Mouse (Mus musculus): Measurements from ENCODE around the gene Capn12. TPM values are rescaled to one million over a fixed set of nuclear protein-coding genes. Genes with fewer than 3 reads are reported as not detected.

Capn12 gene
- polyA plus RNA-seq, 2 experiments, result 0.01 to 0.19 TPM

- TF ChIP-seq CTCF (IDR thresholded peaks at IDR 0.05; ENCODE audit: low read depth) (no peak), EP300 (IDR thresholded peaks at IDR 0.05; ENCODE audit: low read depth) (no peak)
- 17% methylated on average over 3 of the region's 3 CpGs for WGBS (ENCODE audit: insufficient replicate concordance)
- Histone ChIP-seq H3K9me3 (ENCODE audit: control insufficient read depth, low read length) (no peaks in the 10 kb centered on the region), H3K36me3 (replicated peaks; ENCODE audit: control insufficient read depth, insufficient read depth, low read depth) (peaks cover 20% of the 10 kb centered on the region), H3K9ac (replicated peaks) (no peak overlapping the region), H3K27ac (no peak overlapping the region; the same call in 1 of the 2 replicates), H3K4me1 (replicated peaks; ENCODE audit: control insufficient read depth in 2 of 2, insufficient read depth in 2 of 2, low read length in 1 of 2) (peaks cover 16 to 78% of the 10 kb centered on the region in 2 experiments), H3K4me2 (ENCODE audit: low read depth) (no peak overlapping the region), H3K4me3 (ENCODE audit: insufficient read depth in 1 of 2, low read depth in 2 of 2, low read length in 2 of 2) (no peak overlapping the region), H3K27me3 (ENCODE audit: control insufficient read depth, insufficient read depth, low read length) (no peaks in the 10 kb centered on the region)
- ATAC-seq (ENCODE audit: insufficient read depth) (peak; percentile 36; the same call in 1 of the 2 replicates), DNase-seq (ENCODE audit: low read depth in 3 of 3, low spot score in 3 of 3) (no peak)
Observed at GRCm38 (mm10) chr7:28921178-28921577, 40.0 kb downstream of the Capn12 start.

DNA sequence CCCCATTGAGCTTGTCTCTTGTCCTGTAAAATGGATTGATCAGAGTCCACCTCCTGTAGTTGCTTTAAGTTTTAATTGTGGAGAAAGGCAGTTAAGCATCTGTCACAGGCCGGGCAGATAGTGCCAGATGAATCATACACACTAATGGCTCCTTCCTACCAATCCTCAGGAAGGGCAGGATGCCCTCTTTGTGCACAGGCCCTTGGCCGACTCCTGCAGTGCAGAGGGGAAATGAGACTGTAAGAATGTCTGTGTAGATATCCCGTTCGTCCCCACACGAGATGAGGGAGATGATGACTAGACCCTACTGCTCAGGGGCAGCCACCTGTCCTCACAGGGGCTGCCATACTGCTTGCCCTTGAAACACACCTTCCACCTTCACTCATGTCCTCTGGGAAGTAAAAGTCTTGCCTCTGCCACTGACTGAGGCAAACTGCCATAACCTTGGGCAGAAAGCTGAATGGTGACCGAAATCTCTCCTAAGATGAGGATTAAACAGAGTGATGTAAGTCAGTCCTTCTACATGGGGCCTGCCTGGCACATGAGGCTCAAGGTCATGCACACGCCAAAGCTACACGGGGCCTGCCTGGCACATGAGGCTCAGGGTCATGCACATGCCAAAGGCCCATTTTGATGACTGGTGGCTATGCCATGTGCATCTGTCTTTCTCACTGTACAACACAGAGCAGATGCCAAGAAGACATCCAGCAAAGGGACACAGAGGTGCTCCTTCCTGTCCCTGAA is 40.7 kb downstream of the Capn12 start:
- H3K4me3 ChIP-seq (ENCODE audit: insufficient read depth in 1 of 2, low read depth in 2 of 2, low read length in 2 of 2), result no peak overlapping the region
- H3K9me3 ChIP-seq (ENCODE audit: control insufficient read depth, low read length), result no peaks in the 10 kb centered on the region
- no peak overlapping the region for H3K4me2 ChIP-seq (ENCODE audit: low read depth)
- H3K36me3 ChIP-seq (replicated peaks; ENCODE audit: control insufficient read depth, insufficient read depth, low read depth), result peaks cover 14% of the 10 kb centered on the region
- DNase-seq (ENCODE audit: low read depth in 3 of 3, low spot score in 3 of 3) (no peak), ATAC-seq (ENCODE audit: insufficient read depth) (no peak)
- 71% methylated on average over 8 of the region's 8 CpGs for WGBS (ENCODE audit: insufficient replicate concordance)
- peaks cover 16 to 80% of the 10 kb centered on the region in 2 experiments for H3K4me1 ChIP-seq (replicated peaks; ENCODE audit: control insufficient read depth in 2 of 2, insufficient read depth in 2 of 2, low read length in 1 of 2)
- H3K27me3 ChIP-seq (ENCODE audit: control insufficient read depth, insufficient read depth, low read length), result no peaks in the 10 kb centered on the region
- H3K27ac ChIP-seq, result no peak overlapping the region
- TF ChIP-seq CTCF (IDR thresholded peaks at IDR 0.05; ENCODE audit: low read depth), result no peak
- H3K9ac ChIP-seq (replicated peaks), result no peak overlapping the region

DNA sequence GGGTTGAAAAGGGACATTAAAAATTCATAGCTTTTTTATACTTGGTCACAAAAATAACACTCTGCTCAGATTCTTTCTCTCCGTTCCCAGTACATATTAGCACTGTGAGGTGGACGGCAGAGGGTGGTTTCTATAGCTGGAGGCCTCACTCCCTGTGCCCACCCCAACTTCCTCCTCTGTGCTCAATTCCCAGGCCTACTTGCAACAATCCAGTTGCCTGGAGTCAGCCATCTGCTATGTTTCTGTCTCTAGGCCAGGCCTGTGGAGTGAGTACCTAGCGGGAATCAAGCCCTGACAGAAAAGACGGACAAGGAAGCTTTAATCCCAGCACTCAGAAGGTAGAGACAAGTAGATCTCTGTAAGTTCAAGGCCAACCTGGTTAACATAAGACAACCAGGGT is 41.4 kb downstream of the Capn12 start:
- 76% methylated on average over 4 of the region's 4 CpGs for WGBS (ENCODE audit: insufficient replicate concordance)
- ATAC-seq (ENCODE audit: insufficient read depth), result no peak
- peaks cover 14% of the 10 kb centered on the region for H3K36me3 ChIP-seq (replicated peaks; ENCODE audit: control insufficient read depth, insufficient read depth, low read depth)
- no peak overlapping the region for H3K4me2 ChIP-seq (ENCODE audit: low read depth)
- DNase-seq (ENCODE audit: low read depth in 3 of 3, low spot score in 3 of 3), result no peak
- H3K4me3 ChIP-seq (ENCODE audit: insufficient read depth in 1 of 2, low read depth in 2 of 2, low read length in 2 of 2), result no peak overlapping the region
- no peak overlapping the region for H3K9ac ChIP-seq (replicated peaks)
- H3K9me3 ChIP-seq (ENCODE audit: control insufficient read depth, low read length), result no peaks in the 10 kb centered on the region
- H3K4me1 ChIP-seq (replicated peaks; ENCODE audit: control insufficient read depth in 2 of 2, insufficient read depth in 2 of 2, low read length in 1 of 2), result peaks cover 16 to 75% of the 10 kb centered on the region in 2 experiments
- TF ChIP-seq EP300 (IDR thresholded peaks at IDR 0.05; ENCODE audit: low read depth), result no peak
- no peak for TF ChIP-seq CTCF (IDR thresholded peaks at IDR 0.05; ENCODE audit: low read depth)
- H3K27me3 ChIP-seq (ENCODE audit: control insufficient read depth, insufficient read depth, low read length), result no peaks in the 10 kb centered on the region
- no peak overlapping the region for H3K27ac ChIP-seq

DNA sequence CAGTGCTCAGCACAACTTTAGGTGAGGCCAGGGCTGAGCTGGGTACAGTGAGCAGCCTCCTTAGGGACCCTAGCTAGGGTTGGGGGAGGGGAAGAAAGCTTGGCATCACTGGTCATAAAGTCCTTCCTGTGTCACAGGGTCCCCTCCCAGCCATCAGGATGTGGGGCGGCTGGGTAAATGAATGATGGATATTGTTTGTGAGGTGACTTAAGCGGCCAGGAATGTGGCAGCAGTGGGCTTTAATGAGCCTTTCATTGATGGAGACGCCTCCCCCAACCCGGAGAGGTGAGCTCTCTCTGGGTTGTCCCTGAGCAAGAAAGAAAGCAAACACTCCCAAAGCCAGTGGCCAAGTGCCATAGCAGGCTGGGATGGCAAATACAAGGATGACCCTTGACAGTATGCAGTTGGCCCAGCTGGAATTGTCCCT is 42.7 kb downstream of the Capn12 start:
- Histone ChIP-seq H3K4me2 (ENCODE audit: low read depth) (no peak overlapping the region), H3K36me3 (replicated peaks; ENCODE audit: control insufficient read depth, insufficient read depth, low read depth) (peaks cover 7% of the 10 kb centered on the region), H3K9me3 (ENCODE audit: control insufficient read depth, low read length) (no peaks in the 10 kb centered on the region), H3K27ac (no peak overlapping the region), H3K4me1 (replicated peaks; ENCODE audit: control insufficient read depth in 2 of 2, insufficient read depth in 2 of 2, low read length in 1 of 2) (peaks cover 16 to 66% of the 10 kb centered on the region in 2 experiments), H3K27me3 (ENCODE audit: control insufficient read depth, insufficient read depth, low read length) (no peaks in the 10 kb centered on the region), H3K4me3 (ENCODE audit: insufficient read depth in 1 of 2, low read depth in 2 of 2, low read length in 2 of 2) (no peak overlapping the region), H3K9ac (replicated peaks) (no peak overlapping the region)
- ATAC-seq (ENCODE audit: insufficient read depth) (no peak), DNase-seq (ENCODE audit: low read depth in 3 of 3, low spot score in 3 of 3) (no peak)
- TF ChIP-seq CTCF (IDR thresholded peaks at IDR 0.05; ENCODE audit: low read depth) (no peak), EP300 (IDR thresholded peaks at IDR 0.05; ENCODE audit: low read depth) (no peak)
- whole genome bisulfite sequencing (ENCODE audit: insufficient replicate concordance), result 46% methylated on average over 4 of the region's 4 CpGs

- 61% methylated on average over 3 of the region's 3 CpGs for WGBS (ENCODE audit: insufficient replicate concordance)
- H3K4me3 ChIP-seq (ENCODE audit: insufficient read depth in 1 of 2, low read depth in 2 of 2, low read length in 2 of 2), result no peak overlapping the region
- no peak for TF ChIP-seq CTCF (IDR thresholded peaks at IDR 0.05; ENCODE audit: low read depth)
- no peak for TF ChIP-seq EP300 (IDR thresholded peaks at IDR 0.05; ENCODE audit: low read depth)
Observed at GRCm38 (mm10) chr7:28924802-28925201, 43.6 kb downstream of the Capn12 start.

More at GRCm38 (mm10) chr7:28924802-28925201, 43.6 kb downstream of the Capn12 start:
- Histone ChIP-seq H3K4me1 (replicated peaks; ENCODE audit: control insufficient read depth in 2 of 2, insufficient read depth in 2 of 2, low read length in 1 of 2) (peaks cover 14 to 63% of the 10 kb centered on the region in 2 experiments), H3K9ac (replicated peaks) (peak overlapping the region; percentile 11; the same call in 1 of the 2 replicates), H3K36me3 (replicated peaks; ENCODE audit: control insufficient read depth, insufficient read depth, low read depth) (peaks cover 6% of the 10 kb centered on the region), H3K27ac (peak overlapping the region; percentile 32), H3K9me3 (ENCODE audit: control insufficient read depth, low read length) (no peaks in the 10 kb centered on the region), H3K4me2 (ENCODE audit: low read depth) (peak overlapping the region; percentile 8; the same call in 1 of the 2 replicates), H3K27me3 (ENCODE audit: control insufficient read depth, insufficient read depth, low read length) (no peaks in the 10 kb centered on the region)
- ATAC-seq (ENCODE audit: insufficient read depth) (no peak), DNase-seq (ENCODE audit: low read depth in 3 of 3, low spot score in 3 of 3) (no peak)

Measured in liver, embryonic 14.5 days (tissue).